Mouse (Mus musculus): ENCODE data around the gene Cd47.

Gene Cd47

DNA sequence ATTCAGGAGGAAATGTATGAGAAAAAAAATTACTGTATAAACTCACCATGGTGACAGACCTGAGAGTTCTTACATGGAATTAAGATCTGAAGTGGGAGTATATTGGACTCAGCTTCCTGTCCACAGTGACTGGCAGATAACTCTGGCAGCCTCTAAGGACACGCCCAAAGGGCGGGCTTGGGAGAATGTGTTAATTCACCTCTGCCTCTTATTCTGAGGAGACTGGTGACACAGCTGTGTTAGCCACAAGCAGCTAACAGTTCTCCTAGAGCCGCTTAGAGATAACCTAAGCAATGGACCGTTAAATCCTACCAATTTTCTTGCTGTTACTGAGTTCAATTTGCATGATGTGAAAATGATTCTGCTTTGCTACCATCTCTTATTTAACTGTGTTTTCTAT is 107.0 kb downstream of the Cd47 start:
- peak in 1 of 2 experiments; percentile 42 for DNase-seq (ENCODE audit: low spot score in 2 of 2)

DNA sequence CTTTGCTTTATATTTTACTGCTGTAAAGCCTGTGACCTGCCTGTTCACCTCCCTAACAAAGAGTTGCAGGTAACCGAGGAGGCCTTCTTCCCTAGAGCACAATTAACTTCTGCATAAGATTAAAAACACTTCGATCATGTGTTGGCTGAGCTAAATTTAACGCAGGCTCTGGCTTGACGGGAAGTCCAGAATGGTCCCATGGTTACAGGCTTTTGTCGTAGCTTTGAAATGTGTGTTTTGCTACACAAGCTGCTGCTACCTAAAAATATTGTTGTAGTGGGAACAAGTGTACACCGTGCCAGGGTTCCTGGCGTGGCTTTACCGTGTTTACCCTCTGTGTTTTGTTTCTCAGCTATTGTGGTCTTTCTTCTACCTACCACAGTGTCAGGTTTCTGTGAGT is 109.2 kb downstream of the Cd47 start:
- DNase-seq (ENCODE audit: low spot score in 2 of 2): no peak

DNA sequence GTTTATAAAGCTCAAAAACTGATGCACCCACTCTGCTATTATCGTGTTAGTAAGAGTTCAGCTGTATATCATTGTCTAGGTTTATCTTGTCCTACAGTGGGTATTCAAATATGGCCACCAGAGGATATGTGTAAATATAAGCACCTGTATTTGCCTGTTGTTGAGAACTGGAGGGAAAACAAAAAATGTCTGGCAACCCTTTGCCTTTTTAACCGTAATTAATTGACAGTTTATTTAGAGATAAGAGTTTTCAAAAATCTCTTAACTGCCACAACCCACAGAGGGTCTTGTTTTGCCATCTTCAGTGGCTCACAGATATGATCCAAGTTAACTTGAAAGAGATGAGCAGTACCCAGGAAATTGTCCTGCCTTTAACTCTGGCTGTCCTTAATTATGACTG is 113.8 kb downstream of the Cd47 start:
- no peak for DNase-seq (ENCODE audit: low spot score in 2 of 2)

DNA sequence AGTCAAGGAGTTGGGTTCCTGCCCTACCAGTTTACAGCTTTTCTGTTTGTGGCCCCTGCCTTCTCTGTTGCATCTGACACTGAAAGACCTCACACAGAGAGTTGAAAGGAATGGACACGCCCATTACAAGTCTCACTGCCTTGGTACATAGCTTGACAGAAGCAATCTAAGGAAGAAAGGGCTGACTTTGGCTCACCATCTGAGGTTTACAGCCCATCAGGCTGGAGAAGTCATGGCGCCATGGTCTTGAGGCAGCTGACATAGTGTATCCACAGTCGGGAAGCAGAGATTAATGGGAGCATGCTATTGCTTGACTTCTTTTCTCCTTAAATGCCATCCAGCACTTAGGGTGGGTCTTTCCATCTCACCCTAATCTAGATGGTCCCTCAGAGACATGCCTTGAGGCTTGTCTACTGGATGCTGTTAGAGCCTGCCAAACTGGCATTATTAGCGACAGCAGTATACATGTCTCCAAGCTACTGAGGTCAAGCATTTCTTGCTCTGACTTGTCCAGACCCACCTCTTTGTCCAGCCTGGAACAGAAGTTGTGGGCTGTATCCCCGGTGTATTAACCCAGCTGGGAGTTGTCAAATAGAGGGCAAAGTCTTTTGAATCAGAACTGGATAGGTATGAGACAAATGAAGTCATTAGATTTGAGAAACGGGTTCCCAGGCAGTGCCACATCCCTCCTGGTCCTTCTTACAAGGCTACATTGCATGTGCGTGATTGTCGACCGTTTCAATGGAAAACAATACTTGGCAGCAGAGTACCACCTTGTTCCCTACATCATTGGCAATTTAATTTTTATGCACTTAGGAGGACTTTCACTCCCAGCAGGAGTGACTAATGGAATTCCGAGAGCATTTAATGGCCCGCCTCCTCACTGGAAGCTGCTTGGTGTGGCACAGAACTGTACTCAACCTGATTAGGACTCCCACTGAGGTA is 115.5 kb downstream of the Cd47 start:
- no peak for DNase-seq (ENCODE audit: low spot score in 2 of 2)

DNA sequence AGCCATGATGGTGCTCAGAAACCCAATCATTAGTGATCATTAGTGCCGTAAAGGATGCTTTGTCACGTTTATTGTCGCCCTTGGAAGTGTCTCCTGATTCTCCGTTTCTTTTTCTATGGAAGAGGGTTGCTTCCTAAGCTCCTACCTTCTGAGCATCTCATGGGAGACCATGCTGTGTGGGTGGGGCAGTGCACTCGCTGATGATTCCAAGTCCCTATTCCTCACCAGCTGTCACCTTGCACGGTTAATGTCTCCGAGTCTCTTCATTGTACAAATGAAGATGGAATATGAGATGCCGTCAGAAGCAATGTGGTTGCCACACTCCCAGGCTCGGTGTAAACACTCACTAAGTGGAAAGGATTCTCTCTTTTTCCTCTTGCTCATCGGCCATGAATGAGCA is 119.9 kb downstream of the Cd47 start:
- no peak for DNase-seq (ENCODE audit: low spot score in 2 of 2)

DNA sequence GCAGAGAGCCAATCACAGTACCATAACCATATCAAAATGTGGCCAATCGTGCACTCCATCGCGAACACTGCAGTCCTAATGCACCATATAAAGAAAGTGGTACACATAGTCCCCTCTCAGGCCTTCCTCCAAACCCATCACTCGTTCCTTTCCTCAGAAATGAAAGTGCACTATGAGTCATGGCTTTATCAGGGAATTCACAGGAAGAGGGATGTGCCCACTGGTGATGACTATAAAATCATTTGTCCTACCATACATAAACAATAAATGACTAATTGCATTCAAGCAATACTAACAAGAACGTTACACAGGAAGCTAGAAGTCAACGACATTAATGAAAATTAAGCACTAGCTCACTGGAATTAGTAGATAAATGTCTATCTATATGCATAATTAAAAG is 121.3 kb downstream of the Cd47 start:
- no peak for DNase-seq (ENCODE audit: low spot score in 2 of 2)

DNA sequence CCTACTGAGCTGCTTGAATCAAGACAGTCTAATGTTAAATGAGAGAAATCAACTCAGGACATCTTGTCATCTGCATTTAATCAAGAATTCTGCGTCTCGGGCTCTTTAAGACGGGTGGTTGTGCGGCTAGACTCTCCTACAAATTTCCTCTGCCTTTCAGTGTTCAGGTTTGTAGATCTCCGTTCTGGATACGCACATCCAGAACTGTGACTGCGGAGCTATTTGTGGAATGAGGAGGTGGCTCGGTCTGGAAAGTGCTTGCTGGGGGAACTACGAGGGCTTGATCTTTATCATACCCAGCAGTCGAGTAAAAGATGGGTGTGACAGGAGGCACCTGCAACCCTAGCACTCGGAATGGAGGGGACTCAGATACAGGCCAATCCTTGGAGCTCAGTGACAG is 121.8 kb downstream of the Cd47 start:
- no peak for DNase-seq (ENCODE audit: low spot score in 2 of 2)

DNA sequence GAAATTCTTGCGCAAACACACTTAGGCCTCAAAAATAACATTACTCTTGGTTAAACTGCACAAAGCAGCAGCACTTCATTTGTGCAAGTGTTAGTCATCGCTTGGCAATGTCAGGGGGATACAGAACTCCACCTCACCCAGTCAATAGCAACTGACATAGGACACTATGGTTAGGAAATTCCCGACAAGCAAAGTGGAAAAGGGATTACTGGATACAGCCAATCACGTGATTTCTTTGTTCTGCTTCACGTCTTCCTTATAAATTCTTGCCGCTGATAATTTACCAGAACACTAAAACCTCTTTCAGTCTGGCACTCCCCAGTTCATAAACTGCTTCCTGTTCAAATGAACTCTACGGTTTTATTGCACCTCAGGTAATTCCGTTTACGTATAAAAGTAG is 123.4 kb downstream of the Cd47 start:
- no peak for DNase-seq (ENCODE audit: low spot score in 2 of 2)

DNA sequence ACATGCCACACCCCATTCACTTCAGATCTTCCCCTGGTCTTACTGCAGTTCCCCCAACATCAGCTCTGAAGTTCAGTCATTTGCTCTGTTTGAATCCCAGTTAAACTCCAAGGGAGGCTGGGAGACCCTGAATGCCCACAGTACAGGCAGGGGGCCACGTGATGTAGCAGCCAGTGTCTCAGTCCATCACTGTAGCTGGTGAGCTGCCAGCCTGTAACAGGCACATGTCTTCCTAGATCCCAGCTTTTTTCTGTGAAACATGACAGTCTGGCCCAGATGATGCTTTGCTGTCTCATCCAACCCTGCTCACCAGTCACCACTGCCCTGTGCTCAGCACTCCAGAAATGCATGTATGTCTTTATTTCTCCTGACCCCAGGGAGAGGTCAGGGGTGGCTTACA is 124.6 kb downstream of the Cd47 start:
- no peak for DNase-seq (ENCODE audit: low spot score in 2 of 2)

DNA sequence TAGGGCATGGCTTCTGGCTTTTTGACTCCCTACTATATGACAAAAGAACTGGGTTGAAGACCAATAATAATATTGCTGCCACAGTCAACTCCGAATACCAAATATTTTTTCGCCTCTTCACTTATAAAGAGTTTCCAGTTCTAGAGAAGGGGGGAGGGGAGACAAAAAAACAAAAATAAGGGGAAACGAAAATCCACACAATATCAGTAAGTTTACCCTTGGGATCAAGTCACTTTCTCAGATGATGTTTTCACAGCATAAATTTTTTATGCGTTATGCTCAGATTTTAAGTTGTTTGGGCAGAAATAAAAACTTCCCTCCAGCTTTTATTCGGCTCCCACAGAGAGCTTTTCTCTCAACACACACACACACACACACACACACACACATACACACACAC is 132.9 kb downstream of the Cd47 start:
- DNase-seq (ENCODE audit: low spot score in 2 of 2): no peak

DNA sequence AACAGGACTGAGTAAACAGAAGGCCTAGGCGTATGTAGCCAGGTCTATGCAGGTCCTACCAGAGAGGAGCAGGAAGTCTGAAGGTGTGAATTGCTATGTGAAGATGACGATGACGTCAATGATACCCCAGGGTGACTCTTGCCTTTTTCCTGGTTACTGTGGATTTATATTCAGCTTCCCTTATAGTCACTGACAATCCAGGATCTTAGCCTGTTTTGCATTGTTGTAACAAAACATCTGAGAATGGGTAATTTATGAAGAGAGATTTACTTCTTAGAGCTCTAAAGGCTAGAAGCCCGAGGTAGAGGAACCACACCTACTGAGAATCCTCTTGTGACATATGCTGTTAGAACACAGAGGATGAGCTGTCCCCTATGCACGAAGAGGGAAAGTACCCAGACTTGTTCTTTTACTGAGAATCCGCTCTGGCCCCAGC is 135.7 kb downstream of the Cd47 start:
- no peak for DNase-seq (ENCODE audit: low spot score in 2 of 2)

DNA sequence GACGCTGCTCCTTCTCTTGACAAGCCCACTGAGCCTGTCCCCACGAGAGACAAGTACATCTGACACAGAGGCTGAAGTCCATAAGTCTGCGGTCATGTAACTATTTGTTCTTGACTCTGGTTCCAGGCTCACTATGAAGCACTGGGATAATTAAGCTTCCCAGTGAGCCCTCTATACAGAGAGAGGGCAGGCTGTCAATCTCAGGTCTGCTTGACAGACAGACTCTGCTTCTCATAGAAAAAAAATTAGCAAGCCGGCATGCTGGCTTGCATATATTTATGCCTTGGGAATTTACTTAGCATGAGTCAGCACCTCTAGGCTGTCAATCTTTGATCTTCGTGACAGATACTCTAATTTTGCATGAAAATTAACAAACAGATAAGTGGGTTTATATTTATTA is 136.5 kb downstream of the Cd47 start:
- no peak for DNase-seq (ENCODE audit: low spot score in 2 of 2)

DNA sequence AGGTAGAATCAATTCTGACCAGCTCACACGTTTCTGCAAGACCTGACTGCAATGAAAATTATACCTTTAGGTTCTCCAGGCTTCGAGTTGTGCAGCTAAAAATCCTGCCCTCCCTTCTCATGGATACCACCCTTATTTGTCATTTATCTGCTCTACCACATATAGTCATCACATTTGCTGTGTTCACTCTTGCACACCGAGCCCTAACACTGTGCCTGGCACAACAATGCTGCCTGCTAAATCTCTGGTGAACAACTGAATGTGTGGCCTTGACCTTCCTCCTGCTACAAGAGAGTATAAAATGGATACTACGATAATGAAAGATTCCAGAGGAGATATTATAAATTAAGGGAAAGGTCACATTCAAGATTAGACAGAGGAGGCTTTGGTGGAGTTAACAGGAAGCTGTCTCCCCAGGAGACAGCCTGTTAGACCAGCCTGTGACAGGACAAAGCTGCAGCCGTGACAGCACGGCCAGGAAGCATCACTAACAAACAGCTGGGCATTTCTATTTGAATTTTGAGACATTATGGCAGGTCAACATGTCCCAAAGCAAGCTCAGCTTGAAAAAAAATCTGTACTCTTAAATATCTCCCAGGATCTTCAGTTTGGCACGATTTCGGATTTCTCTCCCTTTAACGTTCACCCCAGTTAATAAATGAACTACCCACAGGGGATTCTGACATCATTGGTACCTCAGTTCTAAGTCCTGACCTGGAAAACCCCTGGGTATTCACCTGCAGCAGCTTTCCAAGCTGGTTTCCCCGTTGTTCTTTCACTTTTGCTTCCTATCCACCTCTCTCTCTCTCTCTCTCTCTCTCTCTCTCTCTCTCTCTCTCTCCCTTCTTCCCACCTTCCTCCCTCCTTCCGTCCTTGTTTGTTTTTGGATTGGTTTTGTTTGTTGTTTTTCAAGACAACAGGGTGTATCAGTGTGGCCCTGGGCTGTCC is 137.2 kb downstream of the Cd47 start:
- no peak for DNase-seq (ENCODE audit: low spot score in 2 of 2)

DNA sequence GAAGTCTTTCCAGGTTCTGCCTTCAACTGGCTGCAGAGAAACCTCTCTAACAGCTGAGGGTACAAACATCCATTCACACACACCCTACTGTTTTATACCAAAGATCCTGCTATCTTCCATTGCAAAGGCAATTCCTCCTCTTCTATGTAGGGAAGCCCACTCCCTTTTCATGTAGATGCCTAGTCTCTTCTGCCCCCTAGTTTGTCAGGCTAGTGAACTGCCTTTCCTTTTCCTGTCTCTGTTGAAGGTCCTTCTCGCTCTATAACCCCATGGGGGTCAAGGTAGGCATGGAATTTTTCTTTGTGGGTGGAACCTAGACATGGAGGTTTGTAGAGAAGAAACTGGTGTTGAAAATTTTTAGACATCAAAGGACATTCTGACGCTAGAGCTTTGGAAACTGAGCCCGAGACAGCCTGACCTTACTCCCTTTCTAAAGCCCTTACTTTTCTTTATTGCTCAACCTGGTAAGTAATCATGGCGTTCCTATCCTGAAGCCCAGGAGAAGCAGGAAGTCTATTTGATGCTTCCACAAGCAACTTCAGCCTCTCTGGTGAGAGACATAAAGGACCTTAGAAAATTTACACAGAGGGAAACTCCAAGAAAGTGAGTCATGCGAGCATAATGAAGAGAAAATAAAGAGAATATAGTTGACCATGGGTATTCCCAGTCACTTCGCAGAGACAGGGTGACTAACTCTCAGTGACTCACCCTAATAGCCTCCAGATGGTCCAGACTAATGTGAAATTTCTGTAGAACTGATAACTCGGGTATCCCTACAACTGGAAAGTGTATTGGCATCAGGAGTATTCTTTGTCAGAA is 138.4 kb downstream of the Cd47 start:
- DNase-seq (ENCODE audit: low spot score in 2 of 2): no peak

DNA sequence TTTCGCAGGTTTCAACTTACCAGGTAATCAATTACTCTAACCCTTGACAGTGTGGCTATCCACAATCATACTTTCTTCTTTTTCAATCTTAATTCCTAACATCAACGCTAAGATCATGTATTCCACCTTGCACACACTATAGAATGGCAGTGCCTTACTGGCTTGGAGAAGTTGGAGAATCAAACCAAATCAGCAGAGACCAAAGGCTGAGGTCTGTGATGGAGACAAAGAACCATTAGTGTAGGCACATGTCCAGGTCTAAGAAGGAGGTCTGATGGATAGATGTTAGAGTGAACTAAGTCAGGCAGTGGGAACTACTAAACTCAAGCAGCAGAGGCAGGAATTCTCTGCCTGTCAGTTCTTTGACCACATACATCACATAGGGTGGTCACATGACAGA is 139.0 kb downstream of the Cd47 start:
- DNase-seq (ENCODE audit: low spot score in 2 of 2): no peak

DNA sequence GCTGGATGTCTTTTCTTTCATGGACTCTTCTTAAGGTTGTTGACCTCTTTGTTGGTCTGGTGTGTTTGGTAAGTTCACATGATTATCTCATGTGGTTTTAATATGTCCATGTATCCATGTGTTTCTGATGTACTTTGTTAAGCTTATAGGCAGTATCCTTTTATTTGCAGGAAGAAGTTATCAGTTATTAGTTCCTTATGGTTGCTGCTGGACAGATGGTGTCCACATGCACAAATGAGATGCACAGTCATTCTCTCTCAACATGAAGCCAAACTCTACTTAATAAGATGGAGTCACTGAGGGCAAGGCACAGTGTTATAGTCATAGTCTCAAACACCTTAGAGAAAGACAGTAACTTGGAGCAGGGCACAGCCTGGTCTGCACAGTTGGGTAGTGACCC is 140.1 kb downstream of the Cd47 start:
- no peak for DNase-seq (ENCODE audit: low spot score in 2 of 2)

DNA sequence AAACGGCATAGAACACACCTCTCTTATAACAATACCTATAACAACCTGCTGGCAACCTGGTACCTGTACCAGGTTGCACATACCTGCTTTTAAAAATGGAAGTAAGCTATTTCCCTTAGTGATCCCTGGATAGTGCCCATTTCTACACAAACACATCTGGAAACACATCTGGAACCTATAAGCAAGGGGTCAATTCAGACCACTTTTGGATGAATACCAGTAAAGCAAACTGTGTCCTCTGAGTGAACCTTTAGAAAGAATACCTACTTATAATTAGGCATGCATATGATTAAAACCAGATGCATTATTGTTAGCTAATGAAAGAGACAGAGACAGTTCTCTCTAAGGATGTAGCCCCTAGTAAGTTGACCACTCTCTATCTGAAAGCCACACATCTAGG is 140.7 kb downstream of the Cd47 start:
- DNase-seq (ENCODE audit: low spot score in 2 of 2): no peak

DNA sequence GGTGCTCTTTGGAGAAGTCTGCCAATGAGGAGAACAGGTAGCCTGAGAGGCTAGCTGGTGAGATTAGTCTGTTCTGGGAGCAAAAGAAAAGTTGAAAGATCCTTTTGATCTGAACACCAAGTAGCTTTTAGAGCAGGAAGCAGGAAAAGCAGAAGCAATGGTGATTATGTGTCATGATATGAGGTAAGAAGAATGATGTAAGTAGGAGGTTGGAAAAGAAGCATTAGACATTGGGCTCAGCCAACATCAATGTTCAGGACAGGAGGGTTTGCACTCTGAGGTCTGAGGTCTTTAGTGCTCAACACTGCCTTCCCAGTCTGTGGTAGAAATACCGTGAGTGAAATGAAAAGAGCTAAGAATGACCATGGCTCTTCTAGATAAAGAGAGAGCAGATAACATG is 143.4 kb downstream of the Cd47 start:
- no peak for DNase-seq (ENCODE audit: low spot score in 2 of 2)

DNA sequence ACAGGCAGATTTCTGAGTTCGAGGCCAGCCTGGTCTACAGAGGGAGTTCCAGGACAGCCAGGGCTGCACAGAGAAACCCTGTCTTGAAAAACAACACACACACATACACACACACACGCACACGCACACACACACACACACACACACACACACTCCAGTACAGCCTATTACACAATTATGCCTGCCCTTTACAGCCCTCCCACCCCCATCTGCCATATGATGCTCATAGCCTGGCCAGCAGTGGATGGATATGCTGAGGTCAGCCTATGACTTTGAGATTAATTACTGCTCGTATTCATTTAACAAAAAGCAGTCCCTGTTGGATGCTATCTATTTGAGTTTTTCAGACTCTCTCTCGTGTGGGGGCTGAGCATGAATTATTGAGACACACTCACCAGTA is 144.8 kb downstream of the Cd47 start:
- DNase-seq (ENCODE audit: low spot score in 2 of 2): no peak

DNA sequence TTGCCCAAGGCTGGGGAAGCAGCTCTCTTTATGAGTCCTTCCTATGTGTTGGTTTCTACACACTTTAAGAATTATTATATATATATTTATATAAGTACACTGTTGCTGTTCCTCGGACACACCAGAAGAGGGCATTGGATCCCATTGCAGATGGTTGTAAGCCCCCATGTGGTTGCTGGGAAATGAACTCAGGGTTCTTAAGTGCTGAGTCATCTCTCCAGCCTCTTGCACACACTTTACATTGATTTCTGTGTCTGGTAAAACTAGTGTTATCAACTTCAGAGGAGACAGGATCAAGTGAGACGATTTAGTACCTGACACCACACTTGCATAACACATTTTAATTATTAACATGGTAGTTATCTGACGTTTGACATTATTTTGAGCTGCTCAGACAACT is 146.7 kb downstream of the Cd47 start:
- DNase-seq (ENCODE audit: low spot score in 2 of 2): no peak

DNA sequence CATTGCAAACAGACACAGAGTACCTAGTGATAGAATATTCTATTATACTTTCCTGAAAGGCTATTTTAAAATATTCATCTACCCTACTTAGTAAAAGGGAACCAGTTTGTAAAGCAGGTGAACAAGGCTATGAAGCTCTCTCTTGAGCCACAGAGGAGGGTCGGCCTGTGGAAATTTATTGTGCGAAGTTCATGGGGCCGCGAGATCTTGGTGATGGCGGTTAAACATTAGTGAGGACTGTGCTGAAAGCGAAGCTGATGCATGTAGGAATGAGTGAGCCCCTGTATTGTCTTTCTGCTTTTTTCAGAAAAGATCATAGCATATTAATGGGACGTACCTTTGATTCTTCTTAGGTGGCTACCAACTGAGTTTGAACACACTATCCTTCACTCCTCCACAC is 147.3 kb downstream of the Cd47 start:
- no peak for DNase-seq (ENCODE audit: low spot score in 2 of 2)

DNA sequence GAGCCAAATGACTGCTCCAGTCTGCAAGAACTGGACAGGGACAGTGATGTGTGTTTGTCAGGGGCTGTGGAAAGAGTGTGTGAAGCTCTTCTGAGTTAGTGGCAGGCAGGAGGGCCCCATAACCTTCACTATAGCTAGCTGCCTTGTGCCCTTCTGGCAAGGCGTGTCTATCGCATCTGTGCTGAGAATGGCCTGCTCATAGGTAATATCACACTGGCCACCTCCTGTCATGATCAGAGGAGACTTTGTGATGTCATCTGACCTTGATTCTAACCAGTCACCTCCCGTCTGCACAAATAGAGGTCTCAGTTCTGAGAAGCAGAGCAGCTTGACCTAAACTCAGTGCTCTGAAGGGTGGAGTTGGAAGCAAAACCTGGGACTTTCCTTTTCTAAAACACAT is 148.0 kb downstream of the Cd47 start:
- DNase-seq (ENCODE audit: low spot score in 2 of 2): no peak

Measured in spleen, postnatal 14 days (tissue).